Mouse (Mus musculus): Measurements from ENCODE around the gene Gpr162. TPM values are rescaled to one million over a fixed set of nuclear protein-coding genes. Genes with fewer than 3 reads are reported as not detected.
A peak's percentile ranks its signal among the peaks of the same experiment; 100 is the strongest.
"Not testable (repeated sequence)": the region's sequence is repeated elsewhere in the genome, so short reads cannot be mapped to it uniquely, and the experiment has no call there.

The Gpr162 gene
- polyA plus RNA-seq, 1 experiment, result 2.4 TPM

GRCm38 (mm10) chr6:124900056-124900800, 36.4 kb upstream of the Gpr162 start:
- TF ChIP-seq CTCF (IDR thresholded peaks at IDR 0.05; ENCODE audit: low read depth, low read length) (no peak), EP300 (IDR thresholded peaks at IDR 0.05; ENCODE audit: insufficient read depth, low read depth, low read length) (no peak), POLR2A (IDR thresholded peaks at IDR 0.05; ENCODE audit: insufficient read depth, low read length) (no peak)
- H3K9ac ChIP-seq (ENCODE audit: low read depth, poor library complexity, severe bottlenecking), result no peak overlapping the region
- no peaks in the 10 kb centered on the region for H3K9me3 ChIP-seq (replicated peaks; ENCODE audit: control insufficient read depth, insufficient read depth, low read length, poor library complexity, severe bottlenecking)
- H3K4me1 ChIP-seq (ENCODE audit: control insufficient read depth, insufficient read depth, low read length), result peaks cover 12% of the 10 kb centered on the region
- no peaks in the 10 kb centered on the region for H3K27me3 ChIP-seq (ENCODE audit: control insufficient read depth, insufficient read depth, low read length, poor library complexity, severe bottlenecking)
- H3K27ac ChIP-seq (ENCODE audit: insufficient read depth, low read length), result 0 out of 2 replicates have a peak overlapping the region, but pooled peaks have one; percentile 8
- H3K4me3 ChIP-seq (ENCODE audit: low read depth, low read length), result no peak overlapping the region
- H3K36me3 ChIP-seq (ENCODE audit: control insufficient read depth, insufficient read depth, low read length, poor library complexity, severe bottlenecking), result no peaks in the 10 kb centered on the region

- H3K27me3 ChIP-seq (ENCODE audit: control insufficient read depth, insufficient read depth, low read length, poor library complexity, severe bottlenecking), result no peaks in the 10 kb centered on the region
- no peaks in the 10 kb centered on the region for H3K36me3 ChIP-seq (ENCODE audit: control insufficient read depth, insufficient read depth, low read length, poor library complexity, severe bottlenecking)
- H3K27ac ChIP-seq (ENCODE audit: insufficient read depth, low read length), result no peak overlapping the region
- TF ChIP-seq POLR2A (IDR thresholded peaks at IDR 0.05; ENCODE audit: insufficient read depth, low read length), result no peak
- TF ChIP-seq CTCF (IDR thresholded peaks at IDR 0.05; ENCODE audit: low read depth, low read length), result no peak
- H3K9me3 ChIP-seq (replicated peaks; ENCODE audit: control insufficient read depth, insufficient read depth, low read length, poor library complexity, severe bottlenecking), result no peaks in the 10 kb centered on the region
- peaks cover 12% of the 10 kb centered on the region for H3K4me1 ChIP-seq (ENCODE audit: control insufficient read depth, insufficient read depth, low read length)
- H3K9ac ChIP-seq (ENCODE audit: low read depth, poor library complexity, severe bottlenecking), result no peak overlapping the region
- no peak overlapping the region for H3K4me3 ChIP-seq (ENCODE audit: low read depth, low read length)
These were observed 34.6 kb upstream of the Gpr162 start for GRCm38 (mm10) chr6:124898359-124898758.

DNA sequence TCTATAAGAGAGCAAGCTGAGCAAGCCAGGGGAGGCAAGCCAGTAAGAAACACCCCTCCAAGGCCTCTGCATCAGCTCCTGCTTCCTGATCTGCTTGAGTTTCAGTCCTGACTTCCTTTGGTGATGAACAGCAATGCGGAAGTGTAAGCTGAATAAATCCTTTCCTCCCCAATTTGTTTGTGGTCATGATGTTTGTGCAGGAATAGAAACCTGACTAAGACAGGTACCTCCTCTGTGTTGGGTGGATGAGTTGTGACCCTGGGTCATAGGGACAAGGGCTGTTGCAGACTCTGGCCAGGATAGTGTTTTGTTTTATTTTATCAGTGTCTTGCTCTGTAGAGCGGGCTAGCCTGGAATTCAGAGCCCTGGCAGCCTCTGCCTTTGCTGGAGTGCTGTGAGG, 30.3 kb upstream of the Gpr162 start:
- not testable (repeated sequence) for H3K27me3 ChIP-seq (ENCODE audit: control insufficient read depth, insufficient read depth, low read length, poor library complexity, severe bottlenecking); H3K4me3 ChIP-seq (ENCODE audit: low read depth, low read length); H3K9me3 ChIP-seq (replicated peaks; ENCODE audit: control insufficient read depth, insufficient read depth, low read length, poor library complexity, severe bottlenecking); H3K4me1 ChIP-seq (ENCODE audit: control insufficient read depth, insufficient read depth, low read length); H3K36me3 ChIP-seq (ENCODE audit: control insufficient read depth, insufficient read depth, low read length, poor library complexity, severe bottlenecking); H3K9ac ChIP-seq (ENCODE audit: low read depth, poor library complexity, severe bottlenecking); H3K27ac ChIP-seq (ENCODE audit: insufficient read depth, low read length)

DNA sequence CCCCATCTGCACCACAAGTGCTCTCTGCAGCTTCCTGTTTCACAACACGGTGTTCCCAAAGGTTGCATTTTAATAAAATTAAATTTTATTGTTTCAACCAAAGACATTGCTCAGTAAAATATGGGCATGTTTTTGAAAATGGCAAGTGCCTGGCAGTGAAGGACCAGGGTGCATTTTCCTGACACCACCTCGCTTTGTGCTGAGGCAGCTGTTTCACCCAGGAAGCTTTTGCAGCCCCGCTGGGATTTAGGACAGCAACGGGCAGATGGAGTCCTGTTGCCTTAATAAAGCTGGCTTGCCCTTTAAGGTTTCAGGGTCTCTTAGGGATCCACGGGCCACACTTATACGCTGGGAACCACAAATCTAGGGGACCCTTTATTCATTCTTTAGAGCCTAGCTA, 27.2 kb upstream of the Gpr162 start:
- Histone ChIP-seq H3K27ac (ENCODE audit: insufficient read depth, low read length) (no peak overlapping the region), H3K9me3 (replicated peaks; ENCODE audit: control insufficient read depth, insufficient read depth, low read length, poor library complexity, severe bottlenecking) (no peaks in the 10 kb centered on the region; the same call in 1 of the 2 replicates), H3K27me3 (ENCODE audit: control insufficient read depth, insufficient read depth, low read length, poor library complexity, severe bottlenecking) (no peaks in the 10 kb centered on the region), H3K4me1 (ENCODE audit: control insufficient read depth, insufficient read depth, low read length) (peaks cover 3% of the 10 kb centered on the region), H3K4me3 (ENCODE audit: low read depth, low read length) (no peak overlapping the region), H3K36me3 (ENCODE audit: control insufficient read depth, insufficient read depth, low read length, poor library complexity, severe bottlenecking) (no peaks in the 10 kb centered on the region), H3K9ac (ENCODE audit: low read depth, poor library complexity, severe bottlenecking) (no peak overlapping the region)
- no peak for TF ChIP-seq EP300 (IDR thresholded peaks at IDR 0.05; ENCODE audit: insufficient read depth, low read depth, low read length)
- TF ChIP-seq CTCF (IDR thresholded peaks at IDR 0.05; ENCODE audit: low read depth, low read length), result no peak
- no peak for TF ChIP-seq POLR2A (IDR thresholded peaks at IDR 0.05; ENCODE audit: insufficient read depth, low read length)

DNA sequence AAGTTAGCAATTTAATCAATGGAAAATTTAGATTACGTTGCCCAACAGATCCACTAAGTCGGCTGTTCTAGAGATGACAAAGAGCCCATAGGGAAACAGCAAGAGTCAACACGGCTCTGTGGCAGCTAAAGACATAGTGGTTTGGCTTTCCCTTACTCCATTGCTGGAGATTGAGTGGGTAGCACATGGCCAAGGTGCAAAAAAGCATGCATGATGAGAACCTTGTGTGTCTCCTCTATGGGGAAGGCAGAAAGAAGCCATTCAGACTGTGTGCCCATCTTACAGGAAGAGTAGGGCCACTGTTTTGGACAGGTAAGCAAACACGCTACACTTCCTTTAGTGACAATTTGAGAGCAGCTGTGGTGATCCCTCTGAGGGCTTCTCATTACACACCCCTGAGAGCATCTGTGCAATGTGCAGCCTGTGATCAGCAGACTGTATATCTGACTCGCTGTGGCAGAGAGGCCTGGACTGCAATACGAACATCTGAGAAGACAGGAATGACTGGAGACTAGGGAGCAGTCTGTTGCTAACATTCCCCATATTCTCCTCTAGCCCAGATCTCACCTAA, 24.9 kb upstream of the Gpr162 start:
- Histone ChIP-seq H3K27ac (ENCODE audit: insufficient read depth, low read length) (no peak overlapping the region), H3K36me3 (ENCODE audit: control insufficient read depth, insufficient read depth, low read length, poor library complexity, severe bottlenecking) (no peaks in the 10 kb centered on the region), H3K27me3 (ENCODE audit: control insufficient read depth, insufficient read depth, low read length, poor library complexity, severe bottlenecking) (no peaks in the 10 kb centered on the region), H3K9ac (ENCODE audit: low read depth, poor library complexity, severe bottlenecking) (no peak overlapping the region), H3K9me3 (replicated peaks; ENCODE audit: control insufficient read depth, insufficient read depth, low read length, poor library complexity, severe bottlenecking) (no peaks in the 10 kb centered on the region; the same call in 1 of the 2 replicates), H3K4me3 (ENCODE audit: low read depth, low read length) (no peak overlapping the region), H3K4me1 (ENCODE audit: control insufficient read depth, insufficient read depth, low read length) (peaks cover 3% of the 10 kb centered on the region)
- TF ChIP-seq CTCF (IDR thresholded peaks at IDR 0.05; ENCODE audit: low read depth, low read length) (no peak), POLR2A (IDR thresholded peaks at IDR 0.05; ENCODE audit: insufficient read depth, low read length) (no peak), EP300 (IDR thresholded peaks at IDR 0.05; ENCODE audit: insufficient read depth, low read depth, low read length) (no peak)

- Histone ChIP-seq H3K4me3 (ENCODE audit: low read depth, low read length) (no peak within 1 kb of the TSS), H3K27me3 (ENCODE audit: control insufficient read depth, insufficient read depth, low read length, poor library complexity, severe bottlenecking) (no peaks in the 10 kb centered on the region), H3K27ac (ENCODE audit: insufficient read depth, low read length) (no peak within 1 kb of the TSS), H3K36me3 (ENCODE audit: control insufficient read depth, insufficient read depth, low read length, poor library complexity, severe bottlenecking) (no peaks in the 10 kb centered on the region), H3K4me1 (ENCODE audit: control insufficient read depth, insufficient read depth, low read length) (peaks cover 3% of the 10 kb centered on the region), H3K9me3 (replicated peaks; ENCODE audit: control insufficient read depth, insufficient read depth, low read length, poor library complexity, severe bottlenecking) (no peaks in the 10 kb centered on the region; the same call in 1 of the 2 replicates), H3K9ac (ENCODE audit: low read depth, poor library complexity, severe bottlenecking) (no peak within 1 kb of the TSS)
- TF ChIP-seq CTCF (IDR thresholded peaks at IDR 0.05; ENCODE audit: low read depth, low read length), result no peak
These were observed 24.2 kb upstream of the Gpr162 start, which contains the start of gene Cd4 for GRCm38 (mm10) chr6:124887986-124888385. TSS of gene Cd4 (minus strand) at chr6:124888221.

Data from ES-Bruce4 (cell line).